Mouse (Mus musculus): ENCODE measurements at regions not wholly inside any gene's neighbourhood (a gene's known extent, or its start where the extent isn't known, plus 50 kb on each side); places are given as distances from the start of the nearest gene placed in this dataset.
A peak's percentile ranks its signal among the peaks of the same experiment; 100 is the strongest.

- Histone ChIP-seq H3K36me3 (ENCODE audit: insufficient read depth, low read length) (no peaks in the 10 kb centered on the region), H3K9me3 (ENCODE audit: low read length) (no peaks in the 10 kb centered on the region), H3K4me1 (replicated peaks; ENCODE audit: low read depth, low read length) (no peaks in the 10 kb centered on the region), H3K4me3 (replicated peaks; ENCODE audit: low read length) (no peak overlapping the region), H3K27me3 (ENCODE audit: insufficient read depth, low read length) (no peaks in the 10 kb centered on the region)
- TF ChIP-seq CTCF (conservative IDR thresholded peaks at IDR 0.05; ENCODE audit: low read length) (no peak), NANOG (IDR thresholded peaks at IDR 0.05; ENCODE audit: borderline replicate concordance, low read length) (no peak), POU5F1 (IDR thresholded peaks at IDR 0.05; ENCODE audit: borderline replicate concordance, low read length) (no peak)
Measured at GRCm38 (mm10) chr19:60684417-60684816, 71.4 kb upstream of the Nanos1 start.

- Histone ChIP-seq H3K9me3 (ENCODE audit: low read length) (no peaks in the 10 kb centered on the region), H3K27me3 (ENCODE audit: insufficient read depth, low read length) (no peaks in the 10 kb centered on the region), H3K36me3 (ENCODE audit: insufficient read depth, low read length) (no peaks in the 10 kb centered on the region), H3K4me3 (replicated peaks; ENCODE audit: low read length) (no peak overlapping the region), H3K4me1 (replicated peaks; ENCODE audit: low read depth, low read length) (no peaks in the 10 kb centered on the region)
- TF ChIP-seq NANOG (IDR thresholded peaks at IDR 0.05; ENCODE audit: borderline replicate concordance, low read length) (no peak), CTCF (conservative IDR thresholded peaks at IDR 0.05; ENCODE audit: low read length) (no peak), POU5F1 (IDR thresholded peaks at IDR 0.05; ENCODE audit: borderline replicate concordance, low read length) (no peak)
Measured at GRCm38 (mm10) chr19:60682283-60682682, 73.5 kb upstream of the Nanos1 start.

DNA sequence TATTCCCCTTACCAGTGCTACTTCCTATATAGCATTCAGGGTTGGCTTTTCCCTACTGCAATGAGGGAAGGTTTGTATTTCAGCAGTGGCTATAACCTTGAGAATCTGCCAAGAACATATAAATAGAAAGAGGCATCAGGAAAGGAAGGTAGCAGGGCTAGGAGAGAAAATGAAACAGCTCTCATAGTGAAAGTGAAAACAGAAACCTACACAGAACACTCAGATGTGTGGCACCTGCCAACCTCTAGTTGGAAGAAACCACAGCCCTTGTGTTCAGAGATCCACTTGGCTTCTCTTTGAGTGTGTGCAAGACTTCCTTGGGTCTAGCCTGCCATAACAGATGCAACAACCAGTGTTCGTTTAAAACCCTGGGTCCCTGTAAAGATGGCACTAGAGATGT lies 74.3 kb upstream of the Nanos1 start:
- Histone ChIP-seq H3K36me3 (ENCODE audit: insufficient read depth, low read length) (no peaks in the 10 kb centered on the region), H3K4me1 (replicated peaks; ENCODE audit: low read depth, low read length) (no peaks in the 10 kb centered on the region), H3K4me3 (replicated peaks; ENCODE audit: low read length) (no peak overlapping the region), H3K27me3 (ENCODE audit: insufficient read depth, low read length) (no peaks in the 10 kb centered on the region), H3K9me3 (ENCODE audit: low read length) (no peaks in the 10 kb centered on the region)
- TF ChIP-seq NANOG (IDR thresholded peaks at IDR 0.05; ENCODE audit: borderline replicate concordance, low read length) = no peak
- no peak for TF ChIP-seq CTCF (conservative IDR thresholded peaks at IDR 0.05; ENCODE audit: low read length)
- TF ChIP-seq POU5F1 (IDR thresholded peaks at IDR 0.05; ENCODE audit: borderline replicate concordance, low read length) = no peak

GRCm38 (mm10) chr19:60678236-60678635 lies 77.6 kb upstream of the Nanos1 start:
- no peaks in the 10 kb centered on the region for H3K9me3 ChIP-seq (ENCODE audit: low read length)
- H3K4me3 ChIP-seq (replicated peaks; ENCODE audit: low read length) = no peak overlapping the region
- H3K27me3 ChIP-seq (ENCODE audit: insufficient read depth, low read length) = no peaks in the 10 kb centered on the region
- TF ChIP-seq CTCF (conservative IDR thresholded peaks at IDR 0.05; ENCODE audit: low read length) (no peak), POU5F1 (IDR thresholded peaks at IDR 0.05; ENCODE audit: borderline replicate concordance, low read length) (no peak), NANOG (IDR thresholded peaks at IDR 0.05; ENCODE audit: borderline replicate concordance, low read length) (no peak)
- H3K4me1 ChIP-seq (replicated peaks; ENCODE audit: low read depth, low read length) = peaks cover 6% of the 10 kb centered on the region
- no peaks in the 10 kb centered on the region for H3K36me3 ChIP-seq (ENCODE audit: insufficient read depth, low read length)

DNA sequence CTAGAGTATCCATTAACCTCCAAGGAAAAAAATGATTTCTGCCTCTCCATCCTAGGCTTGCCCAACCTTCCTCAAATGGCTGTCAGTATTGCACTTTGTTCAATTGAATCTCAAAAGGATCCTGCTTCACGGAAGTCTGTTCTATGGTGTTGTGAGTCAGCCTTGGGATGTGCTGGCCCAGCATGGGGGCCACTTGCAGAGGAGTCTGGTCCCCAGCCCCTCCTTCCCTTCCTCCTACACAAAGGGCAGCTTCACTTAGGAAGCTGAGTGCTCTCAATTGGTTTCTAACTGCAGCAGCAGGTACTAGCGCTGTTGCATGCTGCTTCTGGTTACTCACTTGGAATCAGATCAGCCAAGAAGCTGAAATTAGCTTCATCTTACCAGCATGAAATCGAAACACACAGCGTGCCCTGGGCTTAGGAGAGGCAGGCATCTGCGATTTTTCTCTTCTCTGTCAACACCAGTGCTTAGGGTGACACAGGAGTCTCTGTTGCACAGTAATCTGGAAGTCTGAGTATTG lies 80.8 kb upstream of the Nanos1 start:
- TF ChIP-seq NANOG (IDR thresholded peaks at IDR 0.05; ENCODE audit: borderline replicate concordance, low read length) (peak; percentile 22; the same call in 1 of the 2 replicates), POU5F1 (IDR thresholded peaks at IDR 0.05; ENCODE audit: borderline replicate concordance, low read length) (no peak)
- peaks cover 6% of the 10 kb centered on the region for H3K4me1 ChIP-seq (replicated peaks; ENCODE audit: low read depth, low read length)
- no peaks in the 10 kb centered on the region for H3K27me3 ChIP-seq (ENCODE audit: insufficient read depth, low read length)
- H3K9me3 ChIP-seq (ENCODE audit: low read length) = no peaks in the 10 kb centered on the region
- H3K36me3 ChIP-seq (ENCODE audit: insufficient read depth, low read length) = no peaks in the 10 kb centered on the region
- no peak overlapping the region for H3K4me3 ChIP-seq (replicated peaks; ENCODE audit: low read length)

DNA sequence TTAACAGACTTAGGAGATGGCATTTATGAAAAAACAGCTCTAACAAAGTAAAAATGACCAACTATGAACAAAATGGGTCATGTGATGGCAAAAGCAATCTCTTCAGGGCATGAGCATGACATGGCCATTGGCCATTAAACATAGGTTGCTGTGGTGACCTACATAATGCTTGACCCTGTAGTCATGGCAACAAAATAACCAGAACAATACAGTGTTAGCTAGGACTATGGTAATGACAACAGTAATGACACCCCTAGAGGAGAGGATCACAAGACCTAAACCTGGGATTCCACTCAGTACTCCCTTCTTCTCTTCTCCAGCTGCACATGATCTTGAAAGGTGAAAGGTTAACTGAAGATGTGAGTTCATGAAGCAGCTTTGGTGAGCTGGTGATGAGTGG lies 85.0 kb upstream of the Nanos1 start:
- no peaks in the 10 kb centered on the region for H3K27me3 ChIP-seq (ENCODE audit: insufficient read depth, low read length)
- no peak overlapping the region for H3K4me3 ChIP-seq (replicated peaks; ENCODE audit: low read length)
- H3K9me3 ChIP-seq (ENCODE audit: low read length) = no peaks in the 10 kb centered on the region
- H3K4me1 ChIP-seq (replicated peaks; ENCODE audit: low read depth, low read length) = peaks cover 6% of the 10 kb centered on the region
- TF ChIP-seq NANOG (IDR thresholded peaks at IDR 0.05; ENCODE audit: borderline replicate concordance, low read length) = no peak
- no peak for TF ChIP-seq POU5F1 (IDR thresholded peaks at IDR 0.05; ENCODE audit: borderline replicate concordance, low read length)
- no peak for TF ChIP-seq CTCF (conservative IDR thresholded peaks at IDR 0.05; ENCODE audit: low read length)
- H3K36me3 ChIP-seq (ENCODE audit: insufficient read depth, low read length) = no peaks in the 10 kb centered on the region

GRCm38 (mm10) chr19:60665842-60666241 lies 85.0 kb upstream of the Cacul1 start:
- Histone ChIP-seq H3K27me3 (ENCODE audit: insufficient read depth, low read length) (no peaks in the 10 kb centered on the region), H3K9me3 (ENCODE audit: low read length) (no peaks in the 10 kb centered on the region), H3K4me3 (replicated peaks; ENCODE audit: low read length) (no peak overlapping the region), H3K4me1 (replicated peaks; ENCODE audit: low read depth, low read length) (no peaks in the 10 kb centered on the region), H3K36me3 (ENCODE audit: insufficient read depth, low read length) (no peaks in the 10 kb centered on the region)
- no peak for TF ChIP-seq CTCF (conservative IDR thresholded peaks at IDR 0.05; ENCODE audit: low read length)
- TF ChIP-seq NANOG (IDR thresholded peaks at IDR 0.05; ENCODE audit: borderline replicate concordance, low read length) = no peak
- no peak for TF ChIP-seq POU5F1 (IDR thresholded peaks at IDR 0.05; ENCODE audit: borderline replicate concordance, low read length)

DNA sequence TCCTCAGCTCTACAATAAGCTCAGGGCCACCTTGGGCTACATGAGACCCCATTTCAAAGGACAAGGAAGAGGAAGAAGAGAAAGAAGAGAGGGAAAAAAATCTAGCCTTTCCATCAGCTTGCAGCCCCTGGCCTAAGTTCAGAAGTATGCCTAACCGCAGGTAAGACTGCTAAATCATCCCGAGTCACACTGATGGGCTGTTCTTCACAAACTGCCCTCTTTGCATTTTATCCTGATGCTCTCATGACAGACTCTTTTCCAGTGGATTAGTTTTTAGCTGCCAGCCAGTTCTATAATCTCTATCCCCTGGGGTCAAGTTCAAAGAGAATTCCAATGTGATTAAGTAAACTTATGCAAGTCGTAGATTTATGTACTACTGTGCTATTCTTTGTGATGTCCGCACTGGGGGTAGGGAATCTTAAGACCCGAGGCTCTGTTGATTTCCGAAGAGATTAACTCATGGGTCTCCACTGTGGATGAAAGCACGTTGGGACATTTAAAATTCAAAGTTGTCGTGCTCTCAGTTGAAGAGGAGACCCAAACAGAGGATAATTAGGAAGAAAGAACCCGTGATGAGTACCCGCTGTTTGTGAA lies 70.4 kb upstream of the Cacul1 start:
- H3K36me3 ChIP-seq (ENCODE audit: insufficient read depth, low read length) = no peaks in the 10 kb centered on the region
- no peaks in the 10 kb centered on the region for H3K4me1 ChIP-seq (replicated peaks; ENCODE audit: low read depth, low read length)
- H3K4me3 ChIP-seq (replicated peaks; ENCODE audit: low read length) = no peak overlapping the region
- H3K27me3 ChIP-seq (ENCODE audit: insufficient read depth, low read length) = no peaks in the 10 kb centered on the region
- no peak for TF ChIP-seq NANOG (IDR thresholded peaks at IDR 0.05; ENCODE audit: borderline replicate concordance, low read length)
- TF ChIP-seq CTCF (conservative IDR thresholded peaks at IDR 0.05; ENCODE audit: low read length) = no peak
- no peak for TF ChIP-seq POU5F1 (IDR thresholded peaks at IDR 0.05; ENCODE audit: borderline replicate concordance, low read length)
- H3K9me3 ChIP-seq (ENCODE audit: low read length) = no peaks in the 10 kb centered on the region

DNA sequence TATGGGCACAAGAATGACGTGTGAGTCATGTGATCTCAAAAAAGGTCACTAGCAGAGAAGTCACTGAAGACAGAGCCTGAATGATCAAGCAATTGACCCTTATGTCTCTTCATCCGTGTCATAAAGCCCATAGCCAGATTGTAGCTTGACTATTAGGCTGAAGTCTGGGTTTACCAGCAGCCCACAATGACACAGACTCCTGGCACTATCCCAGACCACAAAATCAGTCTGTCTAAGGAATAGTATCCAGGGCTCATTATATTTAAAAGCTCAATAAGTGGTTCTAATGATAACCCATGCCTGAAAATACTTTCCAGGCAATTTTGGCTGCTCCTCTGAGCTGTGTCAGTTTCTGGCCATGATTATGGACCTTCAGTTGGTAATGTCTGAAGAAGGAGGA lies 59.2 kb upstream of the Cacul1 start:
- no peaks in the 10 kb centered on the region for H3K27me3 ChIP-seq (ENCODE audit: insufficient read depth, low read length)
- no peaks in the 10 kb centered on the region for H3K36me3 ChIP-seq (ENCODE audit: insufficient read depth, low read length)
- no peak for TF ChIP-seq CTCF (conservative IDR thresholded peaks at IDR 0.05; ENCODE audit: low read length)
- TF ChIP-seq POU5F1 (IDR thresholded peaks at IDR 0.05; ENCODE audit: borderline replicate concordance, low read length) = no peak
- no peak for TF ChIP-seq NANOG (IDR thresholded peaks at IDR 0.05; ENCODE audit: borderline replicate concordance, low read length)
- H3K4me1 ChIP-seq (replicated peaks; ENCODE audit: low read depth, low read length) = no peaks in the 10 kb centered on the region
- H3K9me3 ChIP-seq (ENCODE audit: low read length) = no peaks in the 10 kb centered on the region
- H3K4me3 ChIP-seq (replicated peaks; ENCODE audit: low read length) = no peak overlapping the region

All from E14TG2a.4 (cell line).